Mouse (Mus musculus): ENCODE measurements at regions not wholly inside any gene's neighbourhood (a gene's known extent, or its start where the extent isn't known, plus 50 kb on each side); places are given as distances from the start of the nearest gene placed in this dataset.

DNA sequence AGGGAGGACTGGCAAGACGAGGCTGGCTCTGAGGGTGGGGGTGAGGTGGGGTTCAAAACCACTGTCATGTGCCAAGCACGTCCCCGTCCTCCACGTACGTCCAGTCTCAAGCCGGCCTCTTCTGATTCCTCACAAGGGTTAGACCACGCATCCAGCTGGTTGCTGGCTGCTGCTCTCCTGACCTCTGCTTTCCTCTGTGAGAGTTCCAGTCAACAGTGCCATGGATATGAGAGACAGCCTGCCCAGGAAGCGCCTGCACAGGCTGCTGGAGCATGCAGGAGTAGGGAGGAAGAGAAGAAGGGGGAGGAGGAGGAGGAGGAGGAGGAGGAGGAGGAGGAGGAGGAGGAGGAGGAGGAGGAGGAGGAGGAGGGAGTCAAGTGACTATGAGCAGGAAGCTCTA lies 224.6 kb upstream of the Ajap1 start:
- WGBS (ENCODE audit: insufficient replicate concordance) = 72% methylated on average over 8 of the region's 8 CpGs
- H3K4me2 ChIP-seq (ENCODE audit: low read depth) = no peak overlapping the region
- TF ChIP-seq CTCF (IDR thresholded peaks at IDR 0.05; ENCODE audit: low read depth) (no peak), EP300 (IDR thresholded peaks at IDR 0.05; ENCODE audit: low read depth) (no peak)
- DNase-seq (ENCODE audit: low read depth in 3 of 3, low spot score in 3 of 3) (no peak), ATAC-seq (ENCODE audit: insufficient read depth) (no peak)
- no peaks in the 10 kb centered on the region for H3K36me3 ChIP-seq (replicated peaks; ENCODE audit: control insufficient read depth, insufficient read depth, low read depth)
- H3K9ac ChIP-seq (replicated peaks) = no peak overlapping the region
- no peak overlapping the region for H3K27ac ChIP-seq
- no peaks in the 10 kb centered on the region for H3K4me1 ChIP-seq (replicated peaks; ENCODE audit: control insufficient read depth in 2 of 2, insufficient read depth in 2 of 2, low read length in 1 of 2)
- no peaks in the 10 kb centered on the region for H3K27me3 ChIP-seq (ENCODE audit: control insufficient read depth, insufficient read depth, low read length)
- no peak overlapping the region for H3K4me3 ChIP-seq (ENCODE audit: insufficient read depth in 1 of 2, low read depth in 2 of 2, low read length in 2 of 2)
- H3K9me3 ChIP-seq (ENCODE audit: control insufficient read depth, low read length) = no peaks in the 10 kb centered on the region

DNA sequence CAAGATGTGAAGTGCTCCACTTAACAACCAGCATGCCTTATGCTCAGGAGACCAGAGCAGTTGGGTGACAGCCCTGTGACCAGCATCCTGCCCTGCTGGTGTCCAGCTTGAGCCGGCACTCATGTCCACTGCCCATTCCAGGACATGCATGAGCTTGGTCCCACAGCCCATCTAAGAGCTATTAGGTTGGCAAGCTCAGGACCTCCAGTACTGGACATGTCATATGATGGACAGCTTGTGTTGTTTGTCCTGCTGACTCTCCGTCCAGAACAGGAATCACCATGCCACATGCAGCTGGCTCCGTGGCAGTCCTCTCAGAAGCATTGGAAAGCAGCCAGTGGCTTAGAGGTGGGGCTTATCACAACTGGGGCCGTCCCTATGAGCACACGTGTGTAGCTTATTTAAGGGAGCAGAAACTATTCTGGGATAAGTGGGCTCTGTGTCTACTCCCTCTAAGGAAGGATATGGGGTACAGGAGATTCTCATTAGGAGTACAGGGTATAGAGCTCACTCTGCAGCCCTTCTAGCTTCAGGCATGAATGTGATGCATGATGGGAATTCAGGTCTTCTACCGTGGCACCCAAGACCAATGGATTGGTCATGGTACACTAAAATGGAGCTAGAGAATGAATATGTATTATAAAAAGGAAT lies 232.5 kb upstream of the Ajap1 start:
- Histone ChIP-seq H3K27me3 (ENCODE audit: control insufficient read depth, insufficient read depth, low read length) (no peaks in the 10 kb centered on the region), H3K4me2 (ENCODE audit: low read depth) (no peak overlapping the region), H3K4me1 (replicated peaks; ENCODE audit: control insufficient read depth in 2 of 2, insufficient read depth in 2 of 2, low read length in 1 of 2) (no peaks in the 10 kb centered on the region), H3K9me3 (ENCODE audit: control insufficient read depth, low read length) (no peaks in the 10 kb centered on the region), H3K4me3 (ENCODE audit: insufficient read depth in 1 of 2, low read depth in 2 of 2, low read length in 2 of 2) (no peak overlapping the region), H3K36me3 (replicated peaks; ENCODE audit: control insufficient read depth, insufficient read depth, low read depth) (no peaks in the 10 kb centered on the region), H3K9ac (replicated peaks) (no peak overlapping the region), H3K27ac (no peak overlapping the region)
- WGBS (ENCODE audit: insufficient replicate concordance) = 54% methylated on average over 6 of the region's 6 CpGs
- ATAC-seq (ENCODE audit: insufficient read depth) (no peak), DNase-seq (ENCODE audit: low read depth in 3 of 3, low spot score in 3 of 3) (no peak)
- no peak for TF ChIP-seq CTCF (IDR thresholded peaks at IDR 0.05; ENCODE audit: low read depth)
- TF ChIP-seq EP300 (IDR thresholded peaks at IDR 0.05; ENCODE audit: low read depth) = no peak

DNA sequence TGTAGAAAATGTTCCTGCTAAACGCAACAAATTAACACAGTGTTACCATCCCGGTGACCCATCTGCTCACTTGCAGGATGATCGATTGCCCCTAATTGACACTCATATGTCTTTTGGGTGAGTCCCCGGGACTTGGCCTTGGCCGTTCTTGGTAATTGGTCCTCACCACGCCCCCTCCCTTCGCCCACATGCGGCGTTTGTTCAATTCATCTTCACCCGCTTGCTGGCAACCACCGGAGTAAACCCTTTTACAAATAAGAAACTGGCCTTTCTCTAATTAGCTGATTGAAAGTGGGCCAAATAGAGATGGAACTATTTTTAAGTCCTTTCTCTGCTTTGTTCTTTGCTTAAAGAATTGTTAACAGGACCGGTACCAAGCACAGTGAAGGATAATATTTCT lies 234.7 kb upstream of the Ajap1 start:
- 67% methylated on average over 12 of the region's 12 CpGs for WGBS (ENCODE audit: insufficient replicate concordance)
- H3K4me3 ChIP-seq (ENCODE audit: insufficient read depth in 1 of 2, low read depth in 2 of 2, low read length in 2 of 2) = no peak overlapping the region
- TF ChIP-seq EP300 (IDR thresholded peaks at IDR 0.05; ENCODE audit: low read depth) = no peak
- TF ChIP-seq CTCF (IDR thresholded peaks at IDR 0.05; ENCODE audit: low read depth) = no peak
- no peak overlapping the region for H3K27ac ChIP-seq
- ATAC-seq (ENCODE audit: insufficient read depth) (no peak), DNase-seq (ENCODE audit: low read depth in 3 of 3, low spot score in 3 of 3) (no peak)
- no peaks in the 10 kb centered on the region for H3K9me3 ChIP-seq (ENCODE audit: control insufficient read depth, low read length)
- H3K4me2 ChIP-seq (ENCODE audit: low read depth) = no peak overlapping the region
- no peaks in the 10 kb centered on the region for H3K36me3 ChIP-seq (replicated peaks; ENCODE audit: control insufficient read depth, insufficient read depth, low read depth)
- H3K9ac ChIP-seq (replicated peaks) = no peak overlapping the region
- no peaks in the 10 kb centered on the region for H3K4me1 ChIP-seq (replicated peaks; ENCODE audit: control insufficient read depth in 2 of 2, insufficient read depth in 2 of 2, low read length in 1 of 2)
- H3K27me3 ChIP-seq (ENCODE audit: control insufficient read depth, insufficient read depth, low read length) = no peaks in the 10 kb centered on the region

DNA sequence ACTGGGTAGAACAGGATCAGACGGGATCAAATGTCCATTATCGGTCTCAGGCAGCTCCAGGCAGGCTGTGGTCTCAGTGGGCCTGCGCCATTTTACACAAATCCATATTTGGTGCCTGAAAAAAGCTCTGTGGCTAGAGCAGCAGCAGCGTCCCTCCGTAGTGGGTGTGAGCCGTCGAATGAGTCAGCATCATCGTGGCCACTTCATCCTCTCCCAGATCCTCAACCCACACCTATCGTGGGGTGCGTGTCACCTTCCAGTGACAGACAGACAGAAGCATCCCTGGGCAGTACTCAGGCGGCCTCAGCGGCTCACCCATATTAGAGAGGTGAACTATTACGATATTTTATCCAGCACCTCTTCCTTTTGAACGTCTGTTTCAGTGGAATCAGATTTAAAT lies 233.0 kb upstream of the A430005L14Rik start:
- Histone ChIP-seq H3K9me3 (ENCODE audit: control insufficient read depth, low read length) (no peaks in the 10 kb centered on the region), H3K4me3 (ENCODE audit: insufficient read depth in 1 of 2, low read depth in 2 of 2, low read length in 2 of 2) (no peak overlapping the region), H3K4me1 (replicated peaks; ENCODE audit: control insufficient read depth in 2 of 2, insufficient read depth in 2 of 2, low read length in 1 of 2) (no peaks in the 10 kb centered on the region), H3K27me3 (ENCODE audit: control insufficient read depth, insufficient read depth, low read length) (no peaks in the 10 kb centered on the region), H3K4me2 (ENCODE audit: low read depth) (no peak overlapping the region), H3K9ac (replicated peaks) (no peak overlapping the region), H3K27ac (no peak overlapping the region), H3K36me3 (replicated peaks; ENCODE audit: control insufficient read depth, insufficient read depth, low read depth) (no peaks in the 10 kb centered on the region)
- no peak for DNase-seq (ENCODE audit: low read depth in 3 of 3, low spot score in 3 of 3)
- TF ChIP-seq CTCF (IDR thresholded peaks at IDR 0.05; ENCODE audit: low read depth) (no peak), EP300 (IDR thresholded peaks at IDR 0.05; ENCODE audit: low read depth) (no peak)
- 47% methylated on average over 14 of the region's 14 CpGs for WGBS (ENCODE audit: insufficient replicate concordance)
- no peak for ATAC-seq (ENCODE audit: insufficient read depth)

DNA sequence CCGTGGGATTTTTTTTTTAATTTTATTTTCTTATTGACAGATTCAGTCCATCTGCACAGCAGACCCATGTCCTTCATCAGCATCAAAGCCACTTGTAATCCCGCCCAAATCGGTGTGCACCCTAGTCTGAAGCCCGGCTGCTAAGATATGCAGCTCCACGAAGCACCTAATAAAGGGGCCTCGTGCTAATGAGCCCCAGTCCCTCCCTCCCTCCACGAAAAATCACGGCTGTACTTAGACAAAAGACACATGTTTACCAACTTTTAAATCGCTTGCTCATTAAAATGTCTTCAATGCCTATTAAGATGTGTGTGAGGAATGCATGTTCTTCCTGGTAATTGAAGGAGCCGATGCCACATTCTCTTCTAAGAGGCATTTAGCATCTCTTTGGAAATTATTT lies 229.8 kb upstream of the A430005L14Rik start:
- no peaks in the 10 kb centered on the region for H3K9me3 ChIP-seq (ENCODE audit: control insufficient read depth, low read length)
- H3K27ac ChIP-seq = no peak overlapping the region
- TF ChIP-seq EP300 (IDR thresholded peaks at IDR 0.05; ENCODE audit: low read depth) (no peak), CTCF (IDR thresholded peaks at IDR 0.05; ENCODE audit: low read depth) (no peak)
- no peaks in the 10 kb centered on the region for H3K4me1 ChIP-seq (replicated peaks; ENCODE audit: control insufficient read depth in 2 of 2, insufficient read depth in 2 of 2, low read length in 1 of 2)
- no peaks in the 10 kb centered on the region for H3K27me3 ChIP-seq (ENCODE audit: control insufficient read depth, insufficient read depth, low read length)
- no peak overlapping the region for H3K4me2 ChIP-seq (ENCODE audit: low read depth)
- H3K9ac ChIP-seq (replicated peaks) = no peak overlapping the region
- 63% methylated on average over 10 of the region's 10 CpGs for WGBS (ENCODE audit: insufficient replicate concordance)
- ATAC-seq (ENCODE audit: insufficient read depth) (no peak), DNase-seq (ENCODE audit: low read depth in 3 of 3, low spot score in 3 of 3) (no peak)
- no peaks in the 10 kb centered on the region for H3K36me3 ChIP-seq (replicated peaks; ENCODE audit: control insufficient read depth, insufficient read depth, low read depth)
- no peak overlapping the region for H3K4me3 ChIP-seq (ENCODE audit: insufficient read depth in 1 of 2, low read depth in 2 of 2, low read length in 2 of 2)
